Mouse (Mus musculus) liver, adult 2 months (tissue): Measurements from ENCODE around the gene Tmem38b.

ENCODE experiments used
- CTCF ChIP-seq: fragments of 200-500 bp; IDR thresholded peaks from 2 replicates; pipeline ENCODE4 v1.5.1; 2011; ENCODE audit warnings: low read depth, low read length, control low read depth
- POLR2A ChIP-seq: fragments of 200-500 bp; IDR thresholded peaks from 2 replicates; pipeline ENCODE4 v1.6.1; 2011; ENCODE audit warnings: low read length, control low read depth; ENCODE audit not compliant: insufficient read depth; ENCODE audit errors: extremely low read depth

GRCm38 (mm10) chr4:53843553-53843952 is 17.7 kb downstream of the Tmem38b start:
- no peak for TF ChIP-seq CTCF
- TF ChIP-seq POLR2A, result no peak
